Mouse (Mus musculus) thymus, postnatal 25 days (tissue): Measurements from ENCODE around the gene St6galnac5.
"Not testable (repeated sequence)": the region's sequence is repeated elsewhere in the genome, so short reads cannot be mapped to it uniquely, and the experiment has no call there.

Source experiments
- DNase-seq: peaks from one replicate; pipeline ENCODE4 v3.0.0; 2022

The St6galnac5 gene

DNA sequence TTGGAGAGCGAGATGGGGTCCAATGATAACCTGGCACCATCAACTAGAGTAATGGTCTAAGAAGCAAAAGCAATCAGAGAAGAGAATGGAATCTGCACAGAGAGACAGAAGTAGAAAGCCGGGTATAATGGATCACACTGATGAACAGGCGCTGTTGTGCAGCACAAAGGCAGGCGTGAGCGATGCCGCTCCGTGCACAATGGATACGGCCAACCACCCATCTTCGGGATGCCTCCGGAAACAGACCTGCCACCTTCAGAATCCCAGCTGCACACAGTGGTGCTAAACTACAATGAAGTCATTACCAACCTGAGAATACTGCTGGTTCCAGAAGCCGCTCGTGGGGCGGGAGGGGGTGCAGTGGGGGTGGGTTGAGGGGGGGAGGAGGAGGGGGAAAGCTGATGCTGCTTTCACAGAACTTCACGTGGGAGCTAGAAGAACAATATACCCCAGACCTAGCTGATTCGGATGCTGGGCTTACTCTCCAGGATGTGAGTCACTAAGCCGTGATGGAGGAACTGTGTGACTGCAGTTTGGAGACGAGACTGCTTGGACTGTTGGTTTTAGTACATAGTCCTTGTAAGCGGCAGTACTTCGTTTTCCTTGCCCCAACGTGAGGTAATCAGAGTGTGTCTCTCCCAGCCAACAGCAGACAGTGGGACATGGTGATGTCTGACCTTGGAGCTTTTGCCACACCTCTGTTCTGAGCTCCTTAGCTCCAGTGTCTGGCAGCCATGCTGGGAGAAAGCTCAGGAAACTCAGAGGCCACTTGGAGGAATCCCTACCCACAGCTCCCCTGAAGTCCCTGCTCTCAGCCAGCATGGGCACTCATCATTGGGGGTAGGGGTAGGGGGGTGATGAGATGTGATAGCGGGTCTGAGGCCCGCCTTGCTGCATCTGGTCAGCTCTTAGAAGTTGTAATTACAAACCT lies 115.7 kb downstream of the St6galnac5 start:
- DNase-seq = no peak

DNA sequence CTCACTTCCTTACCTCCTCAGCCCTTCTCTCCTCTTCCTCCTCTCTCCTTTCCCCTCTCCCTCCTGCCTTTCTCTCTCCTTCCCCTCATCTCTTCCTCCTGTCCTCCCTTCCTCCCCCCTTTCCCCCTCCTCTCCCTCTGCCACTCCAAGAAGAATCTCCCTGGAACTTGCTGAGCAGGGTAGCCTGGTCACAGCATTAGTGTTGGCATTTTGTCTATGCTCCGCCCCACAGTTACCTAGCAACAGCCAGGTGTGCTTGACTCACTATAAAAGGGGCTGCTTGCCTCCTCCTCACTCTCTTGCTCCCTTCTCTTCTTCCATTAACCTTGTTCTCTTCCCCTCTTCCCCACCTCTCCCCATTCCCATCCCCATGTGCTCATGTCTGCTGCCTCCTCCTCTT lies 120.1 kb downstream of the St6galnac5 start:
- DNase-seq = no peak

DNA sequence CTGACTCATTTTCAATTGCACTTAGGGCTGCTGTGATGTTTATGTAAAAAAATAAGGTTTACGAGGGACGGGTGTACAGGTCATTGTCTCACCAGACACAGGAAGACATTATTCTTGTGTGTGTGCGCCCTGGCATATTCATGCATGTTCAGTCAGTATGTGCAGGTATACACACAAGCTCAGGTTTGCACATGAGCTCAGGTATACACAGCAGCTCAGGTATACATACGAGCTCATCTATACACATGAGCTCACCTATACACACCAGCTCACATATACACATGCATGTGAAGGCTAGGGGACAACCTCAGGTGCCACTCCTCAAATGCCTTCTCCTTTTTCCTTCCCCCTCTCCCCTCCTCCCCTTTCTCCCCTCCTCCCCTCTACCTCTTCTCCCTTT lies 120.6 kb downstream of the St6galnac5 start:
- no peak for DNase-seq

DNA sequence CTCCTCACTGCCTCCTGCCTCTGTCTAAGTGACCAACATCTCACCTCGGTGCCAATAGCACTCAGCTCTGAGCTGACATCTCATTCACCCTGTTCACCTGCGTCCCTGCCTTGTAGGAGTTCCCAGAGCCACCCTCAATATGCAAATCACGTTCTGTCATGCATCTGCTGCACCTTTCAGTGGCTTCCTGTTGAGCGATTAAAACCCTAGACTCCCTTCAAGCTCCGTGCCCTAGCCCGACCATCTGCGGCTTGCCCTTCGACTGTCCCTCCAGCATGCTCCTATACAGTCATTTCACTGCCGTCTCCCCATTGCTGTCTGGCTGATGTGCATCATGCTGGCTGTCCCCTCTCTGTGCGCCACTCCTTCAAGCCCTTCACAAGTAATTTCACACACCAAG lies 126.0 kb downstream of the St6galnac5 start:
- DNase-seq = no peak

DNA sequence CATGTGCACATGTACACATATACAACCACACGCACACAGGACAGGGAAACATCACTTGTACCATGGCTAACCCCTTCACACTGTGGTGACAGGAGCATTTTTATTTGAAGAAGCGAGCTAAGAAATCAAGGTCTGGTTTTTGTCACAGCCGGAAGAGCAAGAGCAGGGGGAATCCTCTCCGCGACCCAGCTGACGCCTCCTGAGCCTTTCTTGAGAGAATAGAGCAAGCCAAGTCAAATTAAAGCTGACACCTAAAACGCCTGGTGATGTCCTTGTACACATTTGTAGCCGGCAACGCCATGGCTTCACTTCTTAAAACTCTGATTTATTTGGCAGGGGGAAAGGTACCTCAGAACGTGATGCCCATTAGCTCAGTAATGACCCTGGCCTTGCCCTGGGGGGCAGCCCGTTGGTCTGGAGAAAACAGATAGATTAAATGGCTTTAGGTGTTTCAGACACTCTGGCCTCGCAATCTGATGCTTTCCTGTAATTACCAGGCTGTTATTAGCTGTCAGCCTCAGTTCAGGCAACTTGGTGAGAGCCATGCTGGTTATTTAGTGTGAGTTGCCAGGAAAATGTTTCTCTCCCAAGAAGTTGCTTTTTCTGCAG lies 126.9 kb downstream of the St6galnac5 start:
- no peak for DNase-seq

DNA sequence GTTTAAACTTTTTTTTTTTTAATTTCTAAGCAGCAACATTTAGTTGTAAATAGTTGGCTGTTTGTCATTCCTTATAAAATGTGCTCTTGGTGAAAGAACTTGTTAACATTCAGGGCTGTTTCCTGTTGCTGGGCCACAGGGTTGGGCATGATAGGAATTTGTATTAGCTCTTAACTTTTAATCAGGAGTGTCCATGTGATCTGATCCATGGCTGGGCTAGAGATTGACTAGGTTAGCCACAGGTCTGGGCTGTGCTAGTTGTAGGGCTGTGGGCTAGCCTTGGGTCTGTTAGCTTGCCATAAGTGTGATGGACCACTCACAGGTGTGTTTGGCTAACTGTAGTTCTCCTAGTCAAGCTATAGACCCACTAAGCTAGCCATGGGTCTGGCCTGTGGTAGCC lies 138.1 kb downstream of the St6galnac5 start:
- no peak for DNase-seq

DNA sequence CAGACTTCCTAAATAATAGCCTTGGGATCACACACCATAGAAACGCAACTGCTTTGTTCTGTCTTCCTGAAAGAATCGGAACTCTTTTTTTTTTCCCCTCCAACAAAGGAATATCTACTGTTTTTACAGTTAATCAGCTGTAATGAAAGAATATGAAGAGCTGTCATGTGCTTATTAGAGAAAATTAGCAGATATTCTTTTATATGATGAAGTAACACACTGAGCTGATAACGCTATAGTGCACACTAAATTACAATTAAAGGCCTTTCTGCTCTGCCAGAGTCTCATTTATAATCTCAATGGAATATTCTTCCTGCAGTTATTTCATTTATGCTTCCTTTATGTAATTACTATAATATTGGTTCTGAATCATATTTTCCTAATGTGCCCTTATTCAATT lies 139.4 kb downstream of the St6galnac5 start:
- DNase-seq = no peak

DNA sequence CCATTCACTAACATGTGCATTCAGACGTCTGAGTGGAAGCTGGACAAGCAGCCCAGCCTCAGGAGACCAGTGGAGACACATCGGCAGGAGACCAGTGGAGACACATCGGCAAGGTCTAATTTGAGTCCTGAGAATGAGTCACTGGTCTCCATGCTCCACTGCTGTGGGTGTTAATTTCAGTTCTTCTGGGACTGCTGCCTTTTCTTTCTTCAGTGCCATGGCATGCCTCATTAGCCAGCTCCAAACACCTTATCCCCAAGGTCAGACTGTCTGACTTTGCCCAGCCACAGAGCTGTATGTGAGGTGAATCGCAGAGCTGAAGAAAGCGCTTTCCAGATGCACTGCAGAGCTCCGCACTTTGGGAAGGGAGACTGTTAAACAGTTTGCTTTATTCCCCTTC lies 140.8 kb downstream of the St6galnac5 start:
- no peak for DNase-seq

DNA sequence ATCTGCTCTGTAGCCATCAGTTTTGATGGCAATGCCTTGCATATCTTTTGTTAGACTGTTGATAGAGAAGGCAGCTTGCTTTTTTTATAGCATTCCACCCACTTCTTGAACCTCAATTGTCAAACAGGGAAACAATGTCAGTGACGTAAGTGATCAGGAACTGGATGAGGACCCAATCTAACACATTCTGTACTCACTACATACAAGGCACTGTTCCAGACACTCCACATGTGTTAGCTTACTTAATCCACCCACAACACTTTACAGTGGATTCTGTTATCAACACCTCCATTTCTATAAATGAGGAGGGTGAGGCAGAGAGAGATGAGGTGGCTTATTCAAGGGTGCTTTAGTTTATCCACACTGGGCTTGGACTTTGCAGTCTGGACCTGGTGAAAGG lies 144.1 kb downstream of the St6galnac5 start:
- no peak for DNase-seq

DNA sequence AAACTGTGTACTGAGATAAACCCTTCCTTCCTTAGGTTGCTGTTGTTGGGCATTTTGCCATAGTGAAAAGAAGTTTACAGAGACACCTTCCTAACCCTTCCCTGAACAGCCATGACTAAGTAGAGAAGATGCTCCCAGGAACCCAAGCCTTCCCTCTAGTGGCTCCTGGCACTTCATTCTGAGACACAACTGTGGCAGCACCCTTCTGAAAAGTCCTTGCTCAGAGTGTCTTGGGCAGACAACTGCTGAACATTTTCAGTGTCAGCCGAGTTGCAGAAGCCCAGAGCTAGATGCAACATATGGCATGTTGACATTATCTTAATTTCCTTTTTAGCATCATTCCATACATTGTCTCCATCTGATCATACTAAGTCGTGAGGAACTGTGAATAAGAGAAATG lies 144.6 kb downstream of the St6galnac5 start:
- DNase-seq = no peak

DNA sequence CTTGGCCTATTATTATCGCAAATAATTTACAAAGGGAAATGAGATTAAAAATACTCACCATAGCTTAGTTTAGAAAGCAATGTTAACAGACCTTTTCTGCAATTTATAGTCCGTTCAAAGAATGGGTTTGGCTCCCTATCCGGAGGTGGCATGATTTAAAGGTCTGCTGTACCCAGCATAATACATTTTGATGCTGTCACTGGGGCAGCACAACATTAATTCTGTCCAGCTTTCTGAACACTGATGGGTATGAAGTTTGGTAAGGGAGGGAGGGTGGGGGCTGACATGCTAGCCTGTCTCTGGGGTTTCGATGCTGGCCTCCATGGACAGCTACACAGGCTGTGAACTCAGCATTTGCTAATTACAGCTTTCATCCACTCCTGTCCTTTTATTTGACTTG lies 149.6 kb downstream of the St6galnac5 start:
- no peak for DNase-seq

DNA sequence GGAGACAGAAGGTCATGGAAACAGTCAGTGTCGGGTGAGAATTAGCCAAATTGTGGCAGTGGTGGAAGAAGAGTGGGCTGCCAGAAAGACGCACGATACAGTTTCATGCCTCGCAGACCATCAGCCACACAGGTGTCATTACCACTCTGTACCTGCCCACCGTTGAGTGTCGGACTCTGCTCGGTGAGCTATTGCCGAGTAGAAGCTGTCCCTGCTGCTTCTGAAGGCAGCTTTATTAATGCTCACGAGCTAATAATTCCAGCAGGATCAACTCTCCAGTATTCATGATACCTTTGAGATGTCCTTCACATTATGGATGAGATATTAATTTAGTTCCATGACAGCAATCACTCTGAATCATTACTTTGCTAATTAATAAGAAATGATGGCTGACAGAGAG lies 150.1 kb downstream of the St6galnac5 start:
- DNase-seq = no peak

DNA sequence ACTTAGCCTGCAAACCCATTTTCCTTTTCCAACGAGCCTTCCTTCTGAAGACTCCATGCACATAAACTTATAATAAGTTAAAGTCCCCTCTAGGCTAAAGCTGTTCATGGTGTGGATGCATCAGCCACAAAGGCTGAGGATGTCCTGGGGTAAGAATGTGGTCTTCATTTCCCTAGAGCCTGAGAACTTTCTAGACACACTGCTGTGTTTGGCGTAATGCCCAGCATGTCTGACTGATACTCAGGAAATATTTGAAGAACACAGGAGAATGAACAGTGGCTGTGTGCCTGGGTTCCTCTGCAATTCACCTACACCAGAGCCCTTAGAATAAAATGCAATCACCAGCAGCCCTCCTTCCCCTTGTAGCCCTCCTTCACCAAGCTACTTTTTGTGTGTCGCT lies 150.7 kb downstream of the St6galnac5 start:
- no peak for DNase-seq

DNA sequence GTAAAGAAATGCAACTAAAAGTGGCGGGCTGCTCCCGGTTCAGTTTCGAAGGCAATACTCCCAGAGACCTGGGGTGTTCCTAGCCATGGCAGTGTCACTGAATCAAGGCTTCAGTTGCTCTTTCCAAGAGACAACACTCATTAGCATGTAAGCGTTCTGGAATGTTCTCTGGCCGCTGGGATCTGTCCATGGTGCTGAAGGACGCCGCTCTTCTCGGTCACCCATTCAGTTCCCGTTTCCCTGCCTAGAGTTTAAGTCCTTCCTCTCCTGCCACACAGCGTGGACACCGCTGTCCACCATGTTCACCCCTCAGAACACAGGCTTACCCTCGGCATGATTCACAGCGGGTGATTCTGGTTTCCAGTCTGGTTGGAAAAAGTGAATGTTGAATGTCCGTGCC lies 160.8 kb downstream of the St6galnac5 start:
- DNase-seq = peak; percentile 29

DNA sequence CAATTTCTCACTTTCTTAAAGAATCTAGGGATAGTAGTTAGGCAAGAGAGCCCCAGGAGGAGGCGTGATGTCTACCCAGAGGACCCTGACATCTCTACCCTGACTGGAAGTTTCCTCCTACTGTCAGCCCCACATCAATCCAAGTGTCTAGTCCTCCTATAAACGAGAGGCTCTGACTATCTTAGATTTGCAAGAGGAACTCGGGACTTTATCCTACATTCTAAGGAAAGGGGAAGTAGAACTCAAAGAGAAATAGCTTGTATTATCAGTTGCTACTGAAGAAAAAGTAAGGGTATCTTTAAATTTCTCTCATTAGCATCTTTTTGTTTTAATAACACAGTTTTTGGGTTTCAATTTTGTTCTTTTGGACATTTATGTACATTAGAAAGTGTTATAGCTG lies 161.6 kb downstream of the St6galnac5 start:
- no peak for DNase-seq

DNA sequence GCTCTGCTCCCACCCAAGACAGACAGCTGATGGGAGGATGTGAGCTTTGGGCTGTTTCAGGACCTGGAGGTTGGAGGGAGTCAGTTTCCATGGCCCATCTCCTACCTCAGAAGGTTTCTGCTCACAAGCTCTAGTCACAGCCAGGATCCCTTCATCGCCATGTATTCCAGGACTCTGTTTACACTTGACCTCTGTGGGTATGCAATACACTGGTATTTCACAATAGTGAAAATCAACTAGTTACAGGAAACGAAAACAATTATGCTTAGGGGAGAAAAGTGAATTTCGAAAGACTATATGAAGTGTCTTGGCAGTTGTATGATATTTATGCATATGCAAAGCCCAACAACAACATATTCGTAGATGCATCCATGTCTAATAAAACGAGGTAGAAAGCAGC lies 166.9 kb downstream of the St6galnac5 start:
- DNase-seq = no peak

DNA sequence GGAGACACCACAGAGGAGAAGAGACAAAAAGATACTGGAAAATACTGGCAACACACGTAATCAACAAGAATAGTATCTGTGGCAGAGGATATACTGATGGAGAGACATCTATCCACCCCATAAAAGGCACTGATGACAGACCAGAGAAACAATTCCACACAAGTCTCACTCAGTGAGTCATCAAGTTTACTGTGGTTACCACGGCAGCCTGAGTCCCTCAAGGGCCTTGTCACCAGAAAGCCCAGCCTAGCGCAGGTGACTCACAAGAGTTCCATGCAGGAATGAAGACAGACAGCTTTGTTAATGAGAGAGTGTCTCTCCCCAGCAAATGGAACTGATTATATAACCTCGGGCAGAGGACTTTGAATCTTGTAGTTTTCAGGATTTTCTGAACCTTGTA lies 168.1 kb downstream of the St6galnac5 start:
- no peak for DNase-seq

DNA sequence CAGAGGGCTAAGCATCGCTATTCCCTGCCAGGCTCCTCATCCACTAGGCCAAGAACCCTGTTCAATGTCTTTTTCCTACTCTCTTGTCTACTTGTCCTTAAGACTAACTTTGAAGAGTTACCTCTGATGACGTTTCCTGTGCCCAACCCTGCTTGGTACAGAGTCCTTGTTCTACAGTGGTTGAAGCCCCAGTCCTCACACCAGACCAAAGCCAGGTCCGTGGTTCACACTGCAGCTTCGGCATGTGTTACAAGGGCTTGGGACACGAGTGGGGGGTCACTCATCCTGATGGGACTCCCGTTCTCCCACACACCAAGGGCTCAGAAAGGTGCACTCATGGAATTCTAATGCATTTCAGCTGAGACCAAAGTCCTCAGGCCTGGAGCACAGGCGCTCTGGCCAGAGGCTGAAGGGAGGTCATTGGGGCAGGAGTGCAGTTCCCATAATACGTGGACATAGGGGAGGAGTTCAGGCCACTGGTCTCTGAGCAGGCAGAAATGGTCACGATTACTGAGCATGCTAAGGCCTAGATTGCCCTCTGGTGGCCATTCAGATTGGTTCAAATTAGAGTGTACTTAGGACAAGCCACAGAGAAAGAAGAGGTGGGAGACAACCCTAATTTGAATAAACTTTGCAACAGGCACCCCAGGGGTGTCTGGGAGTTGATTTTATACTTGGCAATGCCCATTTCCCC lies 182.2 kb downstream of the St6galnac5 start:
- no peak for DNase-seq

DNA sequence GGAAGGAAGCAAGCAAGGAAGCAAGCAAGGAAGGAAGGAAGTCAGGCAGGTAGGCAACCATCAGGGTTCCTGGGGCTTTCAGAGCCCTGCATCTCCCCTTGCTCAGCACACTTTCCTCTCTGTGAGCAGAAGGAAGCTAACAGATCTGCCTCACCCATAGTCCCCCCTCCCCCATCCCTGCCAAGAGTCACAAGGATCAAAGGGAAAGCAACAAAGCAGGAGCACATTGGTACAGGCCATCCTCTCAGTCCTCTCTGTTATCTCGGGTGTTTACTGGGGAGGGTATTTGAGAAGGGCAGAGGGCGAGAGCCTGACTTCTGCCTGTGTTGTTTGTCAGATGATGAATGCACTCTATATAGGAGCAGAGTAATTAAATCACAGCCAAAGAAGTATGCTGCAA lies 184.7 kb downstream of the St6galnac5 start:
- no peak for DNase-seq

DNA sequence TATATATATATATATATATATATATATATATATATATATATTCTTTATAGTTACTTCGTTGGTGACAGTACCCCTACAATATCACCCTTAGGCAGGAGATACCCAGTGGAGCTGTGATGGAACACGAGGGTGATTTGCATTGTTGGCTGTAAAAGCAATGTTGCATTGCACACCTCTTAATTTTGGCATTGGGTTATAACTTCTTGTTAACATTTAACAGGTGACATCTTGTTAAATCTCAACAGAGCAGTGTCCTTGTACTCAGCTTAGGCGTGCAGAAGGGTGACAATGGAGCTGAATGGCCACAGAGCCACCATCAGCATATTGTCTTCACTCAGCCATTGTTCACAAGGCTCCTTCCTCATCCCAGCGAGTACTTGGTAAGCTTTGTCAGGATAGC lies 185.8 kb downstream of the St6galnac5 start:
- DNase-seq = no peak

DNA sequence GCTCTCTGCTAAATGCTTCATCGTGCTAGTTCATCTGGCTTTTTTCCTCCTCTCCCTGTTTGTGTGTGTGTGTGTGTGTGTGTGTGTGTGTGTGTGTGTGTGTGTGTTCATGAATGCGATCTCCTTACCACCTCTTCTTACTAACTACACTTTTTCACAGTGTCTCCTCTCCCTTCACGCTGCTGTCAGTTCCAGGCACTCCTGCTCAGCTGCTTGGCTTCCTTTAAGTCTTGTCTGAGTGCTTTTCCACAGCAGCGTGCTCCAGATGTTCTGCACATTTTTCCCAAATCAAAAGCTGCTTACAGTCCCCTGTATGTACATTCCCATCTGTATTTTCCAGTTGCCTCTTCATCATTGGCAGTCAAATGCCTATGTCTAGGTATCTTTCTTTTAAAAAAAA lies 189.0 kb downstream of the St6galnac5 start:
- no peak for DNase-seq

DNA sequence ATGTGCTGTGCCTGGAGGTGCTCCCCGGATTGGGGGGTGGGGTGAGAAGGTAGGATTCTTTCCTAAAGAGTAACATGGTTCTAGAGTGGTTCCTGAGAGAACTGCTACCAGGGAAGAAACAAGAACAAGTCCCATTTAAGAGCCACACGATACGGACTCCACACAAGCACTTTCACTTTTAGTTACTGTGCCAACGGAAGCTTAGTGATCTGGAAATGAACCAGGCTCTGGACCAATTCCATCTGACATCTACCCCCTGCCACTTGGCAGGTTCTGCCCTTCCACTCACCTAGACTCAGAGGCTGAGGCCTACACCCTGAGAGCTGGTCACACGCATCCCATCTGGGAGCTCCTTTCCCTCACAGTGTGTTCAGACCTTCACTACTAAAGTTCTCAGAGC lies 189.4 kb downstream of the St6galnac5 start:
- no peak for DNase-seq

DNA sequence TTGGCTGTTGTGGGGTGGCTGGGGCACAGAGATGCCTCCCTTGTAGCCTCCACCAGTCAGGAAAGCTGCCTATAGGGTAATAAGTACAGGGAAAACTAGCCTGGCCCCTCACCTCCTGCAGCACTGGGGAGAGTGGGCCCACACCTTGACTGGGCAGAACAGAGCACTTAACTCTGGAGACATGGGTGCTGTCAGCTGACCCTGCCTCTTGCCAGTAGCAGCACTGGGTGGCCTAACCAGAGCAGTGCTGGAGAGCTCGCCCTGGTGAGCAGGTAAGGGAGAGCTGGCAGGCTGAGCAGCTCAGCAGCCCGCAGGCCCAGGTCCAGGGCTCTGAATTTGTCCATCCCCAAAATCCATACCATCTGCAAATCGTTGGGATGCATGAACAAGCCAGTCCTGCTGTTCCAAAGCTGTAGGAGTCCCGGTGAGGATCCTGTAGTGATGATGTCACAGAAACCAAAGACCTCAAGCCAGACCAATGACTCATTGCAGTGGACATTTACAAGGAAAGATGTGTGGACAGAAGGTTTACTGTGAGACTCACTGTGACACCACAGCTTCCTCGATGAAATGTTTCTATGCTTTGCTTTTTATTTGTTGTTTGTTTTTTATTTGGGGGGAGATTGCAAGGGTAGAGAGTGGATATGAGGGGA lies 193.6 kb downstream of the St6galnac5 start:
- not testable (repeated sequence) for DNase-seq
